Mouse (Mus musculus) heart, adult 2 months (tissue): ENCODE measurements around the gene Ghr.

ENCODE experiments used
- CTCF ChIP-seq: fragments of 200-600 bp; IDR thresholded peaks from 2 replicates; pipeline ENCODE4 v1.8.1; 2022; ENCODE audit warnings: antibody characterized with exemption, mild to moderate bottlenecking, moderate library complexity
- EP300 ChIP-seq: fragments of 200-500 bp; IDR thresholded peaks from 2 replicates; pipeline ENCODE4 v1.6.1; 2011; ENCODE audit warnings: low read depth, low read length, control low read depth; ENCODE audit not compliant: insufficient read depth
- POLR2A ChIP-seq: fragments of 200-500 bp; IDR thresholded peaks from 2 replicates; pipeline ENCODE4 v1.6.1; 2011; ENCODE audit warnings: mild to moderate bottlenecking, low read depth, low read length, control low read depth; ENCODE audit not compliant: insufficient read depth

DNA sequence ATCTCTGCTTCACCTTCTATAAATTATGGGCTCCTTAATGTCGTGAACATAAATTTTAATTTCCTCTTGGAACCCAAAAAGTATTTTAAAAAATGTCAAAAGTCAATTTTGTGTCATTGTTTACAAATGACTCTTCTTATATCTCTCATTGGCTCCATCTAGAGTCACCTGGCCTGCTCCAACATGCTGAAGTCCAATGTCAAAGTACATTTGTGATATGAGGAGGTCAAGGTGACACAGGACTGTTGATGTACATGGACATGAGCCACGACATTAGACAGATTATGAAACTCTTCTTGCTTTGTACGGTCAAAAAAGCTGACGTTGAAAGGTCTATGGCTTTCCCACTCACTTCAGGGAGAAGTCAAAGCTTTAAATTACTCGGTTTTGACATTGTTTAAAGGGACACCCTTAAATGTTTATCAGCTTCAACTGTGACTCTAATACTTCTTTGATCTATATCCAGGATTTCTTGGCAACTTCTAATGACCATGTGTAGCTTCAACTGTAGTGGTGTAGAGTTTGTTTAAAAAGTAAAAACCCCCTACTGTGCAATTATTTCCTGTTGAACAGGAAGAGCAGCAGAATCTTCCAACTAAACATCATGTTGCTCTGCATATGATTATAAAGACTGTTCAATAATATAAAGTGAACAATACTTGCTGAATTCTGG is 131.1 kb downstream of the Ghr start:
- TF ChIP-seq CTCF (no peak), EP300 (no peak), POLR2A (no peak)
